Mouse (Mus musculus) intestine, embryonic 16.5 days (tissue): Measurements from ENCODE around the gene Gm26602. TPM values are rescaled to one million over a fixed set of nuclear protein-coding genes. Genes with fewer than 3 reads are reported as not detected.

Experiments
- ATAC-seq: fragments of 200-750 bp; cut with Nextera tagmentation; 2 replicates; pipeline ENCODE4 v1.8.0; 2017; ENCODE audit warnings: moderate TSS enrichment, moderate library complexity
- H3K27ac ChIP-seq: fragments of 300-500 bp; sonication (generic); 2 replicates; pipeline ENCODE4 v1.5.1; 2014; ENCODE audit warnings: mild to moderate bottlenecking, low read length
- H3K27me3 ChIP-seq: fragments of 300-500 bp; sonication (generic); replicated peaks from 2 replicates; pipeline ENCODE4 v1.6.1; 2014; ENCODE audit warnings: low read length, control low read depth, mixed read lengths; ENCODE audit not compliant: control insufficient read depth, insufficient read depth
- H3K36me3 ChIP-seq: fragments of 300-500 bp; sonication (generic); 2 replicates; pipeline ENCODE4 v1.6.1; 2014; ENCODE audit warnings: low read length, control low read depth; ENCODE audit not compliant: control insufficient read depth, insufficient read depth
- H3K4me1 ChIP-seq: fragments of 300-500 bp; sonication (generic); 2 replicates; pipeline ENCODE4 v1.6.1; 2014; ENCODE audit warnings: low read length, control low read depth, mixed read lengths; ENCODE audit not compliant: control insufficient read depth, insufficient read depth
- H3K4me2 ChIP-seq: fragments of 300-500 bp; sonication (generic); 2 replicates; pipeline ENCODE4 v1.6.1; 2014; ENCODE audit warnings: low read depth, low read length, control low read depth
- H3K4me3 ChIP-seq: fragments of 300-500 bp; sonication (generic); 2 replicates; pipeline ENCODE4 v1.5.1; 2014; ENCODE audit warnings: mild to moderate bottlenecking, low read length
- H3K9ac ChIP-seq: fragments of 300-500 bp; sonication (generic); 2 replicates; pipeline ENCODE4 v1.6.1; 2014; ENCODE audit warnings: low read depth, low read length
- H3K9me3 ChIP-seq: fragments of 300-500 bp; sonication (generic); 2 replicates; pipeline ENCODE4 v1.6.1; 2016; ENCODE audit warnings: low read length, control low read depth; ENCODE audit not compliant: control insufficient read depth
- WGBS: fragments of 180-500 bp; shearing (Covaris S2); extraction: QIAGEN DNeasy Blood & Tissue Kit; methylation state at CpG from one replicate; pipeline ENCODE4 v1.1.7; 2014; 5-methylcytosine and 5-hydroxymethylcytosine counted together
- polyA plus RNA-seq: library from polyadenylated mRNA; unstranded; fragments of >200 nt; fragmentation: Nextera tagmentation; extraction: Ambion mirVana; gene quantifications from 2 replicates; pipeline ENCODE4 v1.2.1, GENCODE M21; 2015

The Gm26602 gene
- polyA plus RNA-seq, 1 experiment from 2014 or later, result 2.1 TPM

GRCm38 (mm10) chr10:79945507-79946234 lies 35.0 kb downstream of the Gm26602 start:
- Histone ChIP-seq H3K4me1 (peaks cover 40% of the 10 kb centered on the region), H3K27me3 (no peaks in the 10 kb centered on the region), H3K9ac (peak overlapping the region; percentile 65), H3K36me3 (peaks cover 6% of the 10 kb centered on the region), H3K4me2 (peak overlapping the region; percentile 56), H3K4me3 (peak overlapping the region; percentile 24), H3K27ac (peak overlapping the region; percentile 91), H3K9me3 (no peaks in the 10 kb centered on the region)
- 26% methylated on average over 16 of the region's 16 CpGs for WGBS
- peak; percentile 27 for ATAC-seq

- WGBS, result 22% methylated on average over 7 of the region's 7 CpGs
- Histone ChIP-seq H3K27ac (peak overlapping the region; percentile 91), H3K36me3 (peaks cover 18% of the 10 kb centered on the region), H3K9me3 (no peaks in the 10 kb centered on the region), H3K4me2 (peak overlapping the region; percentile 56), H3K9ac (peak overlapping the region; percentile 65), H3K4me3 (peak overlapping the region; percentile 24), H3K27me3 (no peaks in the 10 kb centered on the region), H3K4me1 (peaks cover 40% of the 10 kb centered on the region)
- peak; percentile 47 for ATAC-seq
These were observed 36.2 kb downstream of the Gm26602 start for GRCm38 (mm10) chr10:79946752-79947322.

GRCm38 (mm10) chr10:79947502-79947901 lies 36.8 kb downstream of the Gm26602 start:
- WGBS, result 59% methylated on average over 6 of the region's 6 CpGs
- H3K4me3 ChIP-seq, result no peak overlapping the region
- H3K9me3 ChIP-seq, result no peaks in the 10 kb centered on the region
- peak overlapping the region; percentile 65; the same call in 1 of the 2 replicates for H3K9ac ChIP-seq
- H3K27me3 ChIP-seq, result no peaks in the 10 kb centered on the region
- ATAC-seq, result no peak
- H3K27ac ChIP-seq, result peak overlapping the region; percentile 91
- H3K4me1 ChIP-seq, result peaks cover 40% of the 10 kb centered on the region
- H3K36me3 ChIP-seq, result peaks cover 19% of the 10 kb centered on the region
- no peak overlapping the region for H3K4me2 ChIP-seq

GRCm38 (mm10) chr10:79949873-79950272 lies 39.2 kb downstream of the Gm26602 start:
- H3K9ac ChIP-seq, result peak overlapping the region; percentile 2; the same call in 1 of the 2 replicates
- no peak overlapping the region for H3K4me3 ChIP-seq
- H3K9me3 ChIP-seq, result no peaks in the 10 kb centered on the region
- ATAC-seq, result no peak
- no peaks in the 10 kb centered on the region for H3K27me3 ChIP-seq
- 67% methylated on average over 4 of the region's 4 CpGs for WGBS
- H3K27ac ChIP-seq, result no peak overlapping the region
- peaks cover 27% of the 10 kb centered on the region for H3K4me1 ChIP-seq
- no peak overlapping the region for H3K4me2 ChIP-seq
- H3K36me3 ChIP-seq, result peaks cover 22% of the 10 kb centered on the region

GRCm38 (mm10) chr10:79950661-79951060 lies 40.0 kb downstream of the Gm26602 start:
- Histone ChIP-seq H3K4me1 (peaks cover 19% of the 10 kb centered on the region), H3K4me2 (no peak overlapping the region), H3K4me3 (no peak overlapping the region), H3K9ac (no peak overlapping the region), H3K27ac (no peak overlapping the region), H3K27me3 (no peaks in the 10 kb centered on the region), H3K9me3 (no peaks in the 10 kb centered on the region), H3K36me3 (peaks cover 22% of the 10 kb centered on the region)
- WGBS, result 81% methylated on average over 18 of the region's 18 CpGs
- ATAC-seq, result no peak

GRCm38 (mm10) chr10:79953946-79954345 lies 43.3 kb downstream of the Gm26602 start:
- H3K4me1 ChIP-seq, result peaks cover 5% of the 10 kb centered on the region; the same call in 1 of the 2 replicates
- no peaks in the 10 kb centered on the region for H3K9me3 ChIP-seq
- H3K9ac ChIP-seq, result no peak overlapping the region
- no peak overlapping the region for H3K4me2 ChIP-seq
- no peak overlapping the region for H3K27ac ChIP-seq
- H3K36me3 ChIP-seq, result peaks cover 22% of the 10 kb centered on the region
- no peak overlapping the region for H3K4me3 ChIP-seq
- no peak for ATAC-seq
- WGBS, result 86% methylated on average over 6 of the region's 6 CpGs
- H3K27me3 ChIP-seq, result no peaks in the 10 kb centered on the region

GRCm38 (mm10) chr10:79955691-79956090 lies 45.0 kb downstream of the Gm26602 start:
- 78% methylated on average over 9 of the region's 9 CpGs for WGBS
- Histone ChIP-seq H3K4me2 (no peak overlapping the region), H3K27me3 (no peaks in the 10 kb centered on the region), H3K9ac (no peak overlapping the region), H3K27ac (no peak overlapping the region), H3K36me3 (peaks cover 15% of the 10 kb centered on the region), H3K4me3 (no peak overlapping the region), H3K4me1 (peaks cover 7% of the 10 kb centered on the region; the same call in 1 of the 2 replicates), H3K9me3 (no peaks in the 10 kb centered on the region)
- no peak for ATAC-seq

- peaks cover 12% of the 10 kb centered on the region; the same call in 1 of the 2 replicates for H3K4me1 ChIP-seq
- no peak for ATAC-seq
- peaks cover 5% of the 10 kb centered on the region for H3K36me3 ChIP-seq
- no peaks in the 10 kb centered on the region for H3K9me3 ChIP-seq
- peak overlapping the region; percentile 19; the same call in 1 of the 2 replicates for H3K9ac ChIP-seq
- H3K27me3 ChIP-seq, result no peaks in the 10 kb centered on the region
- no peak overlapping the region for H3K27ac ChIP-seq
- H3K4me2 ChIP-seq, result no peak overlapping the region
- 30% methylated on average over 4 of the region's 4 CpGs for WGBS
- no peak overlapping the region for H3K4me3 ChIP-seq
These were observed 46.0 kb downstream of the Gm26602 start for GRCm38 (mm10) chr10:79956643-79957154.

GRCm38 (mm10) chr10:79958140-79958816 lies 47.6 kb downstream of the Gm26602 start:
- ATAC-seq, result peak; percentile 21; the same call in 1 of the 2 replicates
- Histone ChIP-seq H3K9me3 (no peaks in the 10 kb centered on the region), H3K4me2 (peak overlapping the region; percentile 43)

More at GRCm38 (mm10) chr10:79958140-79958816, 47.6 kb downstream of the Gm26602 start:
- Histone ChIP-seq H3K27me3 (no peaks in the 10 kb centered on the region), H3K4me3 (peak overlapping the region; percentile 29; the same call in 1 of the 2 replicates), H3K4me1 (peaks cover 12% of the 10 kb centered on the region; the same call in 1 of the 2 replicates), H3K36me3 (peaks cover 13% of the 10 kb centered on the region; the same call in 1 of the 2 replicates), H3K27ac (0 out of 2 replicates have a peak overlapping the region, but pooled peaks have one; percentile 51), H3K9ac (peak overlapping the region; percentile 59)
- WGBS, result 9% methylated on average over 21 of the region's 21 CpGs
